Mouse (Mus musculus) frontal cortex, adult 2 months (tissue): ENCODE results near the gene Tal1. TPM values are rescaled to one million over a fixed set of nuclear protein-coding genes. Genes with fewer than 3 reads are reported as not detected.

Source experiments
- DNase-seq, 2 experiments: peaks; one replicate each; pipeline ENCODE4 v3.0.0; 2022; ENCODE audit warnings: low spot score in 1 of 2; ENCODE audit errors: extremely low spot score in 1 of 2
- polyA plus RNA-seq: library from polyadenylated mRNA; depleted of rRNA; stranded (reverse); fragments of >200 nt; gene quantifications from 2 replicates; pipeline ENCODE4 v1.2.3, GENCODE M21; 2012; rRNA removed

The Tal1 gene
- 1.4 and 1.6 TPM in 2 replicates for polyA plus RNA-seq

DNA sequence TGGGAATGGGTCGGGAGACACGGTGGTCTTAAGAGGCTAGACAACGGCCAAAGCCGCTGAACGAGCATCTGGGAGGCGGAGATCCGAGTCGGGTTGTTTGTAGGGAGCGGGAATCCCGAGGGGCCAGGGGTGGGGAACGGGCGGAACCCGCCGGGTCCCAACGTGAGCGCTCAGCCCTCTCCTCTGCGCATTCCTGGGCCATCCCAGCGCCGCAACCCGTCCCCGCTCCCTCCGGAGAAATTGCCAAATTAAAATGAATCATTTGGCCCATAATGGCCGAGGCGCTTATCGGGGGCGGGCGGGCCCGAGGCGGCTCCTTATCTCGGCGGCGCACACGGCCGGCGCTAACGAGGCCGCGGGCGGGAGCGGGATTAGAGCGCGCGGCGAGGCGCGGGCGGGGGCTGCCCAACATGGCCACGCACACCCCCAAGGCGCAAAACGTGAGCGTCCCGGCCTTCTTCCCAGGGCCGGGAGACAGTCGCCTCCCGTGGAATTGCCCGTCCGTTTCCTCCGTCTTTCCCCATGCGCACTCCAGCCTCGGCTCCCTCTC lies at the start of gene Tal1:
TSS of gene Tal1 (plus strand) at position 56 of the 550 bp plus-strand sequence.
- no peak for DNase-seq

- no peak for DNase-seq
Observed at GRCm38 (mm10) chr4:115014276-115014675, 42.0 kb upstream of the Tal1 start.

DNA sequence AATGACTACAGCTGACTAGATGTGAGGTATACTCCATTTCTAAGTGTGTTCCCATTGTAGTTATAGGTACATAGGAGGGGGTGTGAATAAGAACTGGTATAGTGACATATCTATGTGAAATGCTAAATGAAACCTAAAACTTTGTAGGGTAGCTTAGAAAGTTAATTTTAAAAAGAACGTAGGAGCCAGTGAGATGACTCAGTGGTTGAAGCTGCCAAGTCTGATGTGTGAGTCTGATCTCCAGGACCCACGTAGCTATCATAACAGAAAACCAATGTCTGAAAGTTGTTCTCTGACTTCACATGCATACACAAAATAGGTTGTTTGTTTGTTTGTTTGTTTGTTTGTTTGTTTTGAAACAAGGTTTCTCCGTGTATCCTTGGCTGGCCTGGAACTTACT lies 36.2 kb upstream of the Tal1 start:
- DNase-seq, result peak in 1 of 2 experiments; percentile 35

GRCm38 (mm10) chr4:115035043-115035442 lies 21.2 kb upstream of the Tal1 start:
- DNase-seq, result no peak

GRCm38 (mm10) chr4:115038242-115038641 lies 18.0 kb upstream of the Tal1 start:
- peak in 1 of 2 experiments; percentile 55 for DNase-seq

DNA sequence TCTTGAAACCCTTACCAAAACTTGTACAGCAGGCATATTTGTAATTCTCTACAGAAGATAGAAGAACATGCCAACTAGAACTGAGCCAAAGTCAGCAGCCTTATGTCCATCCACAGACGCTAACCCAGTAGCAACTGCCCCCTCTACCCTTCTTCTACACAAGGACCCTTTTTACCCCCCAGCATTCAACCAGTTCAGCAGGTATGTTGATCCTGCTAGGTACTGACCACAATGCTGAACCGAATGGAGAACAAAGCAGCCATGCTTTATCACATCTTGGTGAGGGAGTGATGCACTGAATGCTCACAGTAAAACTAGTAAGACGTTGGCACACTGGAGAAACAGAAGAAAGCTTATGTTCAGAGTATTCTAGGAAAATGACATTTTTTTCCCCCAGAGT lies 10.6 kb upstream of the Tal1 start:
- no peak for DNase-seq

DNA sequence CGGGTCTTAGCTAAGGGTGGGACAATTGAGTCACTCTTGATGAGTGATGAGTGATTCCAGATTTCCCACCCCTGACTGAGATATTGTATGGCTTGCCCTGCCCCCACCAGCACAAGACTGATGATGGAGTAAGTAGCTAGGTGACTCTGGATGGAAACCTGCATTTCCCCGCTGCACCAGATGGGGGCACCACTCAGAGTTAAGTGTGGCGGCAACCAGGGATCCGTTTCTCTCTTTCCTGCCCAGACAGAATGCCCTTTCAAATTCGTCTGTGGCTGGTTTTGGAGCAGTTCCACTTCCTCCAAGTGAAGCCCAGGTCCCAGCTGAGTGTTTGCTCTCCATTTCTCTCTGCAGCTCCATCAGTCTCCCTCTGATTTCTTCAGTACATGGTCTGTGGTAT lies 8.5 kb upstream of the Tal1 start:
- peak in 1 of 2 experiments; percentile 48 for DNase-seq

DNA sequence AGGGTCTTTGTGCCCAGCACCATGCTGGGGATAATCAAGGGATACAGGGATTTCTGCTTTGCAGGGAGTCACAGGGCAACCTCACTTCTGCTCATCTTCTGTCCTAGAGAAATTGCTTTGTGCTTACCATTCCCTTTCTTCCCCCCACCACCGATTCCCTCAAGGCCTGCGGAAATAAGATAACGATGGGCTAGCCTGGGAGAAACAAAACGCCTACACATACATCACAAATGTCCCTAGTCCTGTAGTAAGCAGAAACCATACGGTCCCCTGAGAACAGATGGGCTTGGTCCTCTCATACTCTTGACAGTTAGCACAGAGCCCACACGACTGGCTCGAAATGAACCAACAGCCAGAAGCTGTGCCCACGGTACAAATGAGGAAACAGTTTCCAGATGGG lies 8.0 kb upstream of the Tal1 start:
- no peak for DNase-seq

- no peak for DNase-seq
Observed at GRCm38 (mm10) chr4:115051245-115051644, 5.0 kb upstream of the Tal1 start.

DNA sequence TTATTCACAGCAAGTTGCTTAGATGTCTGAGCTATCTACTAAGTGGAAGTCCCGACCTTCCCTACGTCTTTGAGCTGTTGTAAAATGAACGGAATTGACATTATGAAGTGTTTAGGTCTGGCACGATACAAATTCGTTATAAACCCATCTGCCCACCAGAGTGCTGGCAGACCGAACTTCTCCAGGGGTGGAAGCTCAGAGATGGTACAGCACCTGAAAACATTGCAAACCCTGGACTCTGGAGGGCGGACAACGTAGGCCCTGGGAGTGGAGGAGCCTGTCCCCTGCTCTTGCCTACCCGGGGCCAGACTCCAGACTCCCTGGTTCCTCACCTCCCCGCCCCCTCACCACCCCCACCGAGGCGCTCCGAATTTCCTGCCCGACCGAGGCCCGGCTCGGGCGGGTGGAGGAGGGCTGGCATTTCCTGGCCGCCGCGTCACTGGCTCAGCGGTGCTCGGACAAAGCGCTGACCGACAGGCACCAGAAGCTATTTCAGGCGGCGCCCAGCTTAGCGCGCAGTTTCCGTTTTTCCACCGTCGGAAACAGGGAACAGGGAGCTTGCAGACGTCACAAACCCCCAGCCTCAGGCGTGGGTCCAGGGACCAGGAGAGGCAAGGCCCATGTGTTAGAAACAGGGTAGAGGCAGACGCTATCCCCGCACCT lies 3.8 kb upstream of the Tal1 start:
- no peak for DNase-seq

DNA sequence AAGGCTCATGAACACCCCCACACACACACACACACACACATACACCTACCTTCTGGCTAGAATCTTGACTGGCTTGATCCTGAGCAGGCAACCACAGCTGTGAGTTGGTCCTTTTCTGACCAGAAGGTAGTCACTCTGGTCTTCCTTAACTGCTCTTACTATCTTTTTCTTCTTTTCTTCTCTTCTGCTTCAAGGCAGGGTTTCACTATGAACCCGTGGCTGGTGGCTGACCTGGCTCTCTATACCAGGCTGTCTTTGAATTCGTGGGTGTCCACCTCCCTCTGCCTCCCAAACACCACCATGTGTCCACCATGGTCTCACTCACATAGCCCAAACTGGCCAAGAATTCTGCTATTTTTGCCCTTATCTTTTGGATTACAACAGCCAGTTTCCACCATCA lies 1.2 kb upstream of the Tal1 start:
- no peak for DNase-seq

- no peak for DNase-seq
Observed at GRCm38 (mm10) chr4:115055691-115056090, 535 bp upstream of the Tal1 start.

DNA sequence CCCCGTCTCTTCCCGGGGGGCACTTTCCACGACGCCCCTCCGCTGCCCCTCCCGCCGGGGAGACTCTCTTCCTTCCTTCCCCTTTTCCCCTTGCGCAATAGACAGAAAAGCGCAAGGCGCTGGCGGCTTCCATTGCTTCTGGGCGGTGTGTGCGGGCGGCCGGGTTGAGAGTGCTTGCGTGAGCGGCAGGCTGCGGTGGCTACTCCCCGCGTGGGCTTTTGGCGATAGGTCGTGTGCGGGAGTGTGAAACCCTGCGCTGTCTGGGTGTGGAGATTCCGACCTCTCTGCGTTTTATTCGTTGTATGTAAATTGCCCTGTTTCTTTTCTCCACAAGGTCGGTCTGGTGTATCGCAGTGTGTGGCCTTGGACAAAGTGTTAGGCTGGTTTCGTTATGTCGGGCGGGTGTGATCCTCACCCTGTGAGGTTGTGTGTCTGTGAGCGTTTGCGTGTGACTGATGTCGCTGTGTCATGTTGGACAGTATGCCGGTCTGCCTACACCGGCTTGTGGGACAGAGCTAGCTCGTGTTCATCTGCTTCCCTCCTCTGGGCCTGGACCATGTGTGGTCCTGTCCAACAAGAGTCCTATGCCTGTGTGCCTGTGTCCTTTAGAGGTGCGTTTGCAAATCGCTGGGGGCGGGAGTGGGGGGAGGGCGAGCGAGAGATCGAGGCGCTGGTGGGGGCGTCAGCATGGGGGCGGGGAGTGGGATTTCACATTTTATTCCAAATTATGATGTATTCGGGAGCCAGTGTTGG lies 871 bp downstream of the Tal1 start:
- no peak for DNase-seq

- DNase-seq, result no peak
Observed at GRCm38 (mm10) chr4:115057674-115058316, 1.6 kb downstream of the Tal1 start.

DNA sequence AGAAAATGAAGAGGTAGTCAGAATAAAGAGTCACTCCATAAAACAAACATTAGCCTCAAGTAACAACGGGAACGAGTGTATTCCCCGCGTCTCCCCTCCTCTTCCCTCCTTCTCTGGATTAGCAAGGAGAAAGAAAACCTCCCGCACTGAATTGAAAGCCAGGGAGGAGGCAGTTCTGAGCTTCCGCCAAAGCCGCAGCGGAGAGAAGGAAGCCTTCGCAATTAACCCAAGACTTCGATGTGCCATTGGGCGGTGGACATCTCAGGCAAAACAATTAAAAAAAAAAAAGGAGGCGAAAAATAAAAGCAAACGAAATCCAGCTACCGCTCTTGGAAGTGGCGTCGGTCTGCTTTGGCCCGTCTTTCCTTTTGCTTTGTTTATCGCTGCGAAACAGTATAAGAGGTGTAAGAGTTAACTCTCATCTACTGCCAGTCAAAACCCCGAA lies 2.1 kb downstream of the Tal1 start:
- no peak for DNase-seq

- no peak for DNase-seq
Observed at GRCm38 (mm10) chr4:115058871-115059590, 2.8 kb downstream of the Tal1 start.

GRCm38 (mm10) chr4:115059871-115060270 lies 3.6 kb downstream of the Tal1 start:
- no peak for DNase-seq

DNA sequence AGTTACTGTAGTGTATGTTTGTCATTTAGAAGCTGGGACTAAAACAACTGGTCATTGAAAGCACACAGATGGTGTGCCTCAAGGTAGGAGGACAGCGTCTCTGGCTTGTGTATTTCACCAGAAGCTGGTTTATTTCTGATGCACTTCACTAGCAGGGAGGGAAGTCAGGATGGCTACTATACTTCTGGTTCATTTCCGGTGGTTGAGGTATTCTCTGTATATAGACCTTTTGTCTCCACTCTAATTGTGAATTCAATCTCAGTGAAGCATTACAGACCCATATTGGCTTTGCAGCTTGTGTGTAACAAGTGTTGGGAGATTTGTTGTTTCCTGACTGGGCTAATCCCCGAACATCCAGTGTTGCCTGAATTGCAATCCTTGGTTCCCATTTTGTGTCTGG lies 4.5 kb downstream of the Tal1 start:
- DNase-seq, result no peak

- DNase-seq, result no peak
Observed at GRCm38 (mm10) chr4:115062540-115062874, 6.3 kb downstream of the Tal1 start.

DNA sequence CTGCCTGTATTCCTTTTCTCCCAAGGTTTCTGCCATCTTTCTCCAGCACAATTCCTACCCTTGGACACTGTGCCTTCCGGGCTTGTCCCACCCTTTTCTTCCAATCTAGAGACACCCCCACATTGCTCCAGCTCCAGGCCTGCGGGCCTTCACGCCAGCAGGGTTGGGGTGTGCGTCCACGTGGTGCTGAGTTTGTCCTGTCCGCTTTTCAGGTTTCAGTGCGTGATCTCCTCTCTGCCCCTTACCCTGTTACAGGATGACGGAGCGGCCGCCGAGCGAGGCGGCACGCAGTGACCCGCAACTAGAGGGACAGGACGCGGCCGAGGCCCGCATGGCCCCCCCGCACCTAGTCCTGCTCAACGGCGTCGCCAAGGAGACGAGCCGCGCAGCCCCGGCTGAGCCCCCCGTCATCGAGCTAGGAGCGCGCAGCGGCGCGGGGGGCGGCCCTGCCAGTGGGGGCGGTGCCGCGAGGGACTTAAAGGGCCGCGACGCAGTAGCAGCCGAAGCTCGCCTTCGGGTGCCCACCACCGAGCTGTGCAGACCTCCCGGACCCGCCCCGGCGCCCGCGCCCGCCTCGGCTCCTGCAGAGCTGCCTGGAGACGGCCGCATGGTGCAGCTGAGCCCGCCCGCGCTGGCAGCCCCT lies 6.8 kb downstream of the Tal1 start:
- DNase-seq, result no peak
